Mouse (Mus musculus) heart, adult 2 months (tissue): Measurements from ENCODE around the gene Gmnn.

Source experiments
- EP300 ChIP-seq: fragments of 200-500 bp; IDR thresholded peaks from 2 replicates; pipeline ENCODE4 v1.6.1; 2011; ENCODE audit warnings: low read depth, low read length, control low read depth; ENCODE audit not compliant: insufficient read depth
- POLR2A ChIP-seq: fragments of 200-500 bp; IDR thresholded peaks from 2 replicates; pipeline ENCODE4 v1.6.1; 2011; ENCODE audit warnings: mild to moderate bottlenecking, low read depth, low read length, control low read depth; ENCODE audit not compliant: insufficient read depth

DNA sequence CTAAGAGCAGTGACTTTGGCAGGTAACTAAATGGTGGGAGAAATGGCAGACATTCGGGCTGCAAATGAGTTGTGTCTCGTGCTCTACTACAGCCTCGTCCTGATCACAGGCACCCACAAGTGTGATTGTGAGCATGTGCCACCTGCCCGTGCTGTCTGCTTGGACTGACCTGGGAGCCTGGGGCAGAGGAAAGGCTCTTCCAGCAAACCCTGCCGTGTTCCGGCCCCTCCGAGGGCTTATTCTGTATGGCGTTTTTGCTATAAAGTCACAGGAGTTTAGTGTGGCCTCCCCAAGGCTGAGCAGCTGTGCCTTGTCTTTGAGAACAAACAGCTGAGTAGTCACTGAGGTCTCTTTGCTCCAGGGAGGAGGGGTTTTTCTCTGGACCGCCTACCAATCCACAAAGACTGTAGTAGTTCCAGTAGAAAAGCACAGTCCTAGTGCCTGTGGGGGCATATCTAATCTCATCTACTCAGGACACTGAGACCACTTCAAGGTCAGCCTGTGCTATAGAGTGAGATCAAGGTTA, 47.3 kb downstream of the Gmnn start:
- no peak for TF ChIP-seq POLR2A
- no peak for TF ChIP-seq EP300
